ENCODE assay signal across 8 mouse cellular contexts in genomic region chr14:31669642-31670490, GRCm38 (mm10). TPM values are rescaled to one million over a fixed set of nuclear protein-coding genes. Genes with fewer than 3 reads are reported as not detected.
DNase-seq lines count a peak whose midpoint lies in the region; ATAC-seq and TF ChIP-seq lines count a peak whose summit lies in the region.

No protein-coding gene starts in this region.

- H3K4me2 ChIP-seq in forebrain, postnatal 0 days (ENCODE audit: low read depth): no peak overlapping the region
- H3K4me2 ChIP-seq in intestine, embryonic 16.5 days (ENCODE audit: low read depth, low read length): 0 out of 2 replicates have a peak overlapping the region, but pooled peaks have one; percentile 1
- H3K4me2 ChIP-seq in lung, postnatal 0 days (replicated peaks; ENCODE audit: low read depth, low read length): peak overlapping the region; percentile 22; the same call in 1 of the 2 replicates
- 0 out of 2 replicates have a peak overlapping the region, but pooled peaks have one; percentile 1 for H3K4me2 ChIP-seq in neural tube, embryonic 15.5 days

- peaks cover 6% of the 10 kb centered on the region for H3K36me3 ChIP-seq in forebrain, postnatal 0 days (ENCODE audit: insufficient read depth)
- H3K36me3 ChIP-seq in intestine, embryonic 16.5 days (ENCODE audit: control insufficient read depth, insufficient read depth, low read length): peaks cover 7% of the 10 kb centered on the region; the same call in 1 of the 2 replicates
- H3K36me3 ChIP-seq in lung, postnatal 0 days (ENCODE audit: insufficient read depth, low read length): peaks cover 11% of the 10 kb centered on the region; the same call in 1 of the 2 replicates
- H3K36me3 ChIP-seq in neural tube, embryonic 15.5 days: no peaks in the 10 kb centered on the region

- H3K9me3 ChIP-seq in forebrain, postnatal 0 days (ENCODE audit: low read length): no peaks in the 10 kb centered on the region
- no peaks in the 10 kb centered on the region for H3K9me3 ChIP-seq in intestine, embryonic 16.5 days (ENCODE audit: control insufficient read depth, low read length)
- H3K9me3 ChIP-seq in lung, postnatal 0 days (ENCODE audit: low read length): no peaks in the 10 kb centered on the region
- no peaks in the 10 kb centered on the region for H3K9me3 ChIP-seq in neural tube, embryonic 15.5 days (replicated peaks)

- DNase-seq in CD4-positive, CD25-positive, alpha-beta regulatory T cell, adult 2 months (ENCODE audit: low read depth, low spot score): peak; percentile 79
- peak; percentile 82 for DNase-seq in T-cell, adult 2 months (ENCODE audit: low spot score)
- peak; percentile 61 for DNase-seq in forebrain, postnatal 0 days
- peak; percentile 75 for DNase-seq in lung, postnatal 0 days (ENCODE audit: low spot score)
- DNase-seq in adrenal gland, adult 8-10 months: no peak
- no peak for DNase-seq in urinary bladder, adult 2 months (ENCODE audit: low spot score)

- peak; percentile 63 for ATAC-seq in forebrain, postnatal 0 days
- ATAC-seq in intestine, embryonic 16.5 days: 0 out of 2 replicates have a peak, but pooled peaks have one; percentile 21
- ATAC-seq in lung, postnatal 0 days: peak; percentile 59
- no peak for ATAC-seq in neural tube, embryonic 15.5 days (ENCODE audit: low FRiP score)

- H3K4me3 ChIP-seq in forebrain, postnatal 0 days (ENCODE audit: low read depth, low read length): no peak overlapping the region
- no peak overlapping the region for H3K4me3 ChIP-seq in intestine, embryonic 16.5 days (ENCODE audit: low read length)
- H3K4me3 ChIP-seq in lung, postnatal 0 days (ENCODE audit: low read depth, low read length): no peak overlapping the region
- H3K4me3 ChIP-seq in neural tube, embryonic 15.5 days (replicated peaks): no peak overlapping the region

- no peak overlapping the region for H3K9ac ChIP-seq in forebrain, postnatal 0 days
- peak overlapping the region; percentile 16; the same call in 1 of the 2 replicates for H3K9ac ChIP-seq in intestine, embryonic 16.5 days (ENCODE audit: low read depth, low read length)
- no peak overlapping the region for H3K9ac ChIP-seq in lung, postnatal 0 days (replicated peaks; ENCODE audit: low read depth)
- no peak overlapping the region for H3K9ac ChIP-seq in neural tube, embryonic 15.5 days (replicated peaks)

- peak; percentile 47; the same call in 1 of the 2 replicates for TF ChIP-seq EP300 in lung, postnatal 0 days (IDR thresholded peaks at IDR 0.05)

- 0 out of 2 replicates have a peak, but pooled peaks cover 9% of the 10 kb centered on the region for H3K4me1 ChIP-seq in forebrain, postnatal 0 days (ENCODE audit: insufficient read depth)
- H3K4me1 ChIP-seq in intestine, embryonic 16.5 days (ENCODE audit: control insufficient read depth, insufficient read depth, low read length): peaks cover 15% of the 10 kb centered on the region
- peaks cover 3% of the 10 kb centered on the region; the same call in 1 of the 2 replicates for H3K4me1 ChIP-seq in lung, postnatal 0 days (ENCODE audit: insufficient read depth, low read depth, low read length)
- H3K4me1 ChIP-seq in neural tube, embryonic 15.5 days: peaks cover 23% of the 10 kb centered on the region

- no peaks in the 10 kb centered on the region for H3K27me3 ChIP-seq in forebrain, postnatal 0 days (ENCODE audit: insufficient read depth, low read length)
- H3K27me3 ChIP-seq in intestine, embryonic 16.5 days (replicated peaks; ENCODE audit: control insufficient read depth, insufficient read depth, low read length): no peaks in the 10 kb centered on the region
- H3K27me3 ChIP-seq in lung, postnatal 0 days (replicated peaks; ENCODE audit: insufficient read depth, low read length): no peaks in the 10 kb centered on the region
- no peaks in the 10 kb centered on the region for H3K27me3 ChIP-seq in neural tube, embryonic 15.5 days (replicated peaks)

- 48% methylated on average over 15 of the region's 15 CpGs for WGBS in forebrain, postnatal 0 days
- WGBS in intestine, embryonic 16.5 days: 74% methylated on average over 15 of the region's 15 CpGs
- WGBS in lung, postnatal 0 days: 66% methylated on average over 15 of the region's 15 CpGs
- 52% methylated on average over 15 of the region's 15 CpGs for WGBS in neural tube, embryonic 15.5 days

- TF ChIP-seq CTCF in forebrain, postnatal 0 days (IDR thresholded peaks at IDR 0.05; ENCODE audit: low read depth): no peak
- TF ChIP-seq CTCF in lung, postnatal 0 days (IDR thresholded peaks at IDR 0.05): no peak

- peak overlapping the region; percentile 64 for H3K27ac ChIP-seq in forebrain, postnatal 0 days (ENCODE audit: low read depth, low read length)
- peak overlapping the region; percentile 78 for H3K27ac ChIP-seq in intestine, embryonic 16.5 days (ENCODE audit: low read length)
- H3K27ac ChIP-seq in lung, postnatal 0 days (ENCODE audit: low read length): peak overlapping the region; percentile 90
- H3K27ac ChIP-seq in neural tube, embryonic 15.5 days (replicated peaks): peak overlapping the region; percentile 57

RNA-seq across cellular contexts. Expression of gene Hacl1, which starts 28.8 kb away (rescaled TPM):
- total RNA-seq in forebrain, postnatal 0 days (2014; rRNA removed): 6.4 and 7.7 TPM in 2 replicates
- polyA plus RNA-seq in forebrain, postnatal 0 days (2015; fragmentation: Nextera tagmentation; extraction: Ambion mirVana): 6.5 and 7.5 TPM in 2 replicates
- 19.9 and 26.1 TPM in 2 replicates for polyA plus RNA-seq in intestine, embryonic 16.5 days (2015; fragmentation: Nextera tagmentation; extraction: Ambion mirVana)
- polyA plus RNA-seq in lung, postnatal 0 days (2015; fragmentation: Nextera tagmentation; extraction: Ambion mirVana): 13.2 and 13.5 TPM in 2 replicates
- 7.9 and 11.0 TPM in 2 replicates for polyA plus RNA-seq in neural tube, embryonic 15.5 days (2015; fragmentation: Nextera tagmentation; extraction: Ambion mirVana)
- 10 to 100 TPM; 30.2 to 50.3 (median 41.6) TPM for total RNA-seq in adrenal gland, adult 8-10 months (2022)
- polyA plus RNA-seq in urinary bladder, adult 2 months (2012; rRNA removed): 19.3 and 24.1 TPM in 2 replicates

RNA-seq across cellular contexts. Expression of gene Btd, which starts 29.0 kb away (rescaled TPM):
- total RNA-seq in forebrain, postnatal 0 days (2014; rRNA removed): 21.2 and 22.7 TPM in 2 replicates
- polyA plus RNA-seq in forebrain, postnatal 0 days (2015; fragmentation: Nextera tagmentation; extraction: Ambion mirVana): 16.4 and 19.5 TPM in 2 replicates
- 30.0 and 31.2 TPM in 2 replicates for polyA plus RNA-seq in intestine, embryonic 16.5 days (2015; fragmentation: Nextera tagmentation; extraction: Ambion mirVana)
- 27.8 and 28.2 TPM in 2 replicates for polyA plus RNA-seq in lung, postnatal 0 days (2015; fragmentation: Nextera tagmentation; extraction: Ambion mirVana)
- polyA plus RNA-seq in neural tube, embryonic 15.5 days (2015; fragmentation: Nextera tagmentation; extraction: Ambion mirVana): 15.6 and 19.0 TPM in 2 replicates
- 10 to 100 TPM; 49.5 to 78.3 (median 62.2) TPM for total RNA-seq in adrenal gland, adult 8-10 months (2022)
- 25.4 and 27.7 TPM in 2 replicates for polyA plus RNA-seq in urinary bladder, adult 2 months (2012; rRNA removed)

RNA-seq across cellular contexts. Expression of gene Gm49387, which starts 29.2 kb away (rescaled TPM):
- not detected in 2 replicates for total RNA-seq in forebrain, postnatal 0 days (2014; rRNA removed)
- 0.21 and 1.6 TPM in 2 replicates for polyA plus RNA-seq in forebrain, postnatal 0 days (2015; fragmentation: Nextera tagmentation; extraction: Ambion mirVana)
- 3.0 and 4.3 TPM in 2 replicates for polyA plus RNA-seq in intestine, embryonic 16.5 days (2015; fragmentation: Nextera tagmentation; extraction: Ambion mirVana)
- polyA plus RNA-seq in lung, postnatal 0 days (2015; fragmentation: Nextera tagmentation; extraction: Ambion mirVana): 1.7 and 1.9 TPM in 2 replicates
- polyA plus RNA-seq in neural tube, embryonic 15.5 days (2015; fragmentation: Nextera tagmentation; extraction: Ambion mirVana): 0.24 and 0.59 TPM in 2 replicates
- total RNA-seq in adrenal gland, adult 8-10 months (2022): not detected
- not detected in 2 replicates for polyA plus RNA-seq in urinary bladder, adult 2 months (2012; rRNA removed)

Comparison
In these comparisons a context has a peak if more than half of its experiments do, and no peak if none do; other contexts are left out.
1. DNase-seq: peak in CD4-positive, CD25-positive, alpha-beta regulatory T cell, adult 2 months (single experiment), T-cell, adult 2 months (single experiment), forebrain, postnatal 0 days (single experiment) and lung, postnatal 0 days (single experiment); none in adrenal gland, adult 8-10 months (single experiment) and urinary bladder, adult 2 months (single experiment).
2. Peak in every context shown above with its lines, with median percentiles within 50 percentile points of each other: H3K27ac ChIP-seq.